Mouse (Mus musculus): ENCODE results near the gene Ptprq. TPM values are rescaled to one million over a fixed set of nuclear protein-coding genes. Genes with fewer than 3 reads are reported as not detected.

Gene Ptprq
- polyA plus RNA-seq, 2 experiments = 0.23 to 0.62 TPM

GRCm38 (mm10) chr10:107473497-107473896, 246.4 kb downstream of the Ptprq start:
- H3K4me3 ChIP-seq (replicated peaks; ENCODE audit: low read length) = no peak overlapping the region
- DNase-seq (ENCODE audit: low spot score) = no peak
- no peak overlapping the region for H3K27ac ChIP-seq (replicated peaks; ENCODE audit: low read depth, low read length)
- WGBS = 42% methylated on average over 2 of the region's 2 CpGs
- no peaks in the 10 kb centered on the region for H3K9me3 ChIP-seq (ENCODE audit: control insufficient read depth, low read length)
- H3K4me1 ChIP-seq (ENCODE audit: control insufficient read depth, insufficient read depth, low read length) = no peaks in the 10 kb centered on the region
- no peak overlapping the region for H3K4me2 ChIP-seq (replicated peaks; ENCODE audit: low read depth, low read length, severe bottlenecking)
- TF ChIP-seq POLR2A (IDR thresholded peaks at IDR 0.05; ENCODE audit: borderline replicate concordance, extremely low read depth, insufficient read depth, insufficient read length) = no peak
- no peak for ATAC-seq (ENCODE audit: low FRiP score, low read depth)
- H3K36me3 ChIP-seq (ENCODE audit: control insufficient read depth, insufficient read depth, low read length) = no peaks in the 10 kb centered on the region
- H3K9ac ChIP-seq (ENCODE audit: low read depth, low read length, severe bottlenecking) = no peak overlapping the region
- no peaks in the 10 kb centered on the region for H3K27me3 ChIP-seq (ENCODE audit: control insufficient read depth, insufficient read depth, low read length)

- Histone ChIP-seq H3K36me3 (ENCODE audit: control insufficient read depth, insufficient read depth, low read length) (no peaks in the 10 kb centered on the region), H3K4me1 (ENCODE audit: control insufficient read depth, insufficient read depth, low read length) (no peaks in the 10 kb centered on the region), H3K4me2 (replicated peaks; ENCODE audit: low read depth, low read length, severe bottlenecking) (no peak overlapping the region), H3K9me3 (ENCODE audit: control insufficient read depth, low read length) (no peaks in the 10 kb centered on the region), H3K27me3 (ENCODE audit: control insufficient read depth, insufficient read depth, low read length) (no peaks in the 10 kb centered on the region), H3K27ac (replicated peaks; ENCODE audit: low read depth, low read length) (no peak overlapping the region), H3K4me3 (replicated peaks; ENCODE audit: low read length) (no peak overlapping the region), H3K9ac (ENCODE audit: low read depth, low read length, severe bottlenecking) (no peak overlapping the region)
- DNase-seq (ENCODE audit: low spot score) = no peak
- no peak for TF ChIP-seq POLR2A (IDR thresholded peaks at IDR 0.05; ENCODE audit: borderline replicate concordance, extremely low read depth, insufficient read depth, insufficient read length)
- WGBS = 83% methylated on average over 5 of the region's 5 CpGs
- no peak for ATAC-seq (ENCODE audit: low FRiP score, low read depth)
These were observed 248.1 kb downstream of the Ptprq start for GRCm38 (mm10) chr10:107471712-107472111.

GRCm38 (mm10) chr10:107467819-107468218, 252.0 kb downstream of the Ptprq start:
- DNase-seq (ENCODE audit: low spot score) (no peak), ATAC-seq (ENCODE audit: low FRiP score, low read depth) (no peak)
- H3K9me3 ChIP-seq (ENCODE audit: control insufficient read depth, low read length) = no peaks in the 10 kb centered on the region
- no peak overlapping the region for H3K9ac ChIP-seq (ENCODE audit: low read depth, low read length, severe bottlenecking)
- WGBS = 76% methylated on average over 7 of the region's 7 CpGs
- no peak overlapping the region for H3K4me2 ChIP-seq (replicated peaks; ENCODE audit: low read depth, low read length, severe bottlenecking)
- H3K36me3 ChIP-seq (ENCODE audit: control insufficient read depth, insufficient read depth, low read length) = no peaks in the 10 kb centered on the region
- H3K27ac ChIP-seq (replicated peaks; ENCODE audit: low read depth, low read length) = no peak overlapping the region
- H3K4me3 ChIP-seq (replicated peaks; ENCODE audit: low read length) = no peak overlapping the region
- H3K4me1 ChIP-seq (ENCODE audit: control insufficient read depth, insufficient read depth, low read length) = no peaks in the 10 kb centered on the region
- no peak for TF ChIP-seq POLR2A (IDR thresholded peaks at IDR 0.05; ENCODE audit: borderline replicate concordance, extremely low read depth, insufficient read depth, insufficient read length)
- no peaks in the 10 kb centered on the region for H3K27me3 ChIP-seq (ENCODE audit: control insufficient read depth, insufficient read depth, low read length)

Small RNA genes within 50 kb of the gene (microRNA-seq; reads per million reads assigned to microRNA genes)
- not detected for gene Gm44403

Other genes with a start within 250 kb of the Ptprq start
- 9.0 and 12.2 TPM in 2 replicates for gene Myf5, start 233.9 kb downstream of the Ptprq start, polyA plus RNA-seq (2012; rRNA removed)
- gene Myf5, start 233.9 kb downstream of the Ptprq start, polyA plus RNA-seq (2014; fragmentation: Nextera tagmentation; extraction: Ambion mirVana) = 16.8 and 24.4 TPM in 2 replicates
- gene Myf6, start 225.3 kb downstream of the Ptprq start, polyA plus RNA-seq (2012; rRNA removed) = 3.1 and 4.1 TPM in 2 replicates
- 4.8 and 6.7 TPM in 2 replicates for gene Myf6, start 225.3 kb downstream of the Ptprq start, polyA plus RNA-seq (2014; fragmentation: Nextera tagmentation; extraction: Ambion mirVana)
- gene Otogl, start 192.1 kb upstream of the Ptprq start, polyA plus RNA-seq (2012; rRNA removed) = 0.93 and 1.2 TPM in 2 replicates
- 0.22 and 0.51 TPM in 2 replicates for gene Otogl, start 192.1 kb upstream of the Ptprq start, polyA plus RNA-seq (2014; fragmentation: Nextera tagmentation; extraction: Ambion mirVana)